Mouse (Mus musculus) limb, embryonic 15.5 days (tissue): ENCODE measurements around the gene Vamp4. TPM values are rescaled to one million over a fixed set of nuclear protein-coding genes. Genes with fewer than 3 reads are reported as not detected.
"Not testable (repeated sequence)": the region's sequence is repeated elsewhere in the genome, so short reads cannot be mapped to it uniquely, and the experiment has no call there.

ENCODE experiments used
- ATAC-seq: fragments of 200-750 bp; cut with Nextera tagmentation; 2 replicates; pipeline ENCODE4 v1.8.0; 2017; ENCODE audit warnings: low read depth, moderate TSS enrichment; ENCODE audit not compliant: insufficient number of reproducible peaks, low FRiP score, low TSS enrichment
- H3K27ac ChIP-seq: fragments of 300-500 bp; sonication (generic); 2 replicates; pipeline ENCODE4 v1.5.1; 2015; ENCODE audit warnings: moderate library complexity, mild to moderate bottlenecking, inconsistent platforms
- H3K27me3 ChIP-seq: fragments of 300-500 bp; sonication (generic); 2 replicates; pipeline ENCODE4 v1.6.1; 2015; ENCODE audit warnings: inconsistent platforms
- H3K36me3 ChIP-seq: fragments of 300-500 bp; sonication (generic); 2 replicates; pipeline ENCODE4 v1.6.1; 2015; ENCODE audit warnings: inconsistent platforms
- H3K4me1 ChIP-seq: fragments of 300-500 bp; sonication (generic); 2 replicates; pipeline ENCODE4 v1.6.1; 2015; ENCODE audit warnings: inconsistent platforms
- H3K4me2 ChIP-seq: fragments of 300-500 bp; sonication (generic); 2 replicates; pipeline ENCODE4 v1.6.1; 2015; ENCODE audit warnings: mild to moderate bottlenecking, inconsistent platforms
- H3K4me3 ChIP-seq: fragments of 300-500 bp; sonication (generic); 2 replicates; pipeline ENCODE4 v1.5.1; 2015; ENCODE audit warnings: mild to moderate bottlenecking, inconsistent platforms
- H3K9ac ChIP-seq: fragments of 300-500 bp; sonication (generic); 2 replicates; pipeline ENCODE4 v1.6.1; 2015; ENCODE audit warnings: inconsistent platforms
- H3K9me3 ChIP-seq: fragments of 300-500 bp; sonication (generic); 2 replicates; pipeline ENCODE4 v1.6.1; 2016; ENCODE audit warnings: inconsistent platforms
- WGBS: fragments of 180-500 bp; shearing (Covaris S2); methylation state at CpG from one replicate; pipeline ENCODE4 v1.1.7; 2015; 5-methylcytosine and 5-hydroxymethylcytosine counted together
- polyA plus RNA-seq: library from polyadenylated mRNA; unstranded; fragments of >200 nt; fragmentation: Nextera tagmentation; extraction: Ambion mirVana; gene quantifications from 2 replicates; pipeline ENCODE4 v1.2.1, GENCODE M21; 2015

Gene Vamp4
- polyA plus RNA-seq, 1 experiment from 2014 or later, result 84.5 TPM

DNA sequence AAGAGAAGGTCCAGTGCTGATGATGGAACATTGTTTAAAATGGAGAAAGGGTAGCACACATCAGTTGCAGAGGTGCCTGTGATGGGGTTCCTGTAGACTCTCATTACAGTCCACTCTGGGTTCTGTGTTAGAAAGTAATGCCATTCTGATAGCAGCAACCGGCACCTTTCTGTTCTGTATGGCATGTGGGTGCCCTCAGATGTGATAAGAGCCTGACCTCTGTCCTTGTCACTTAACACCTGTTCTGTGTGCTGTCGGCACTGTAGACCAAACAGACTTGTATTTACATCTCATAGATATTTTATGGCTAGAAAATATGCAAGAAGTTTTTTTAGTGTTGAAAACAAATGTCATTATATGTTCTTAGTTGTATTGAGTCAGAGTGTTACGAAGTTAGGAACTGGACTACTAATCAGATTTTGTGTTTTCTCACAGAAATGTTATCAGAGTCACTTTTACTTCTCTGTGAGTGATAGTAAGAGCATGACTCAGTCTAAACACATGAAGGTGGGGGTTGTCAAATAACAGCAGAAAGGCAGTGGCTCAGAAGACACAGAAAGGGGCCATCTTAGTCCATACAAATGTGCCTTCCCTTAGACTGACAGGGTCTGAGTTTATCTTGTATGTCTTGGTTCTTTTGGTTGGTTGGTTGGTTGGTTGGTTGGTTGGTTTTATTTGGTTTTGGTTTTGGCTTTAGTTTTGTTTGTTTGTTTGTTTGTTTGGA, 27.2 kb downstream of the Vamp4 start:
- ATAC-seq, result no peak
- Histone ChIP-seq H3K27ac (no peak overlapping the region), H3K9ac (no peak overlapping the region), H3K27me3 (no peaks in the 10 kb centered on the region), H3K4me1 (no peaks in the 10 kb centered on the region), H3K4me3 (no peak overlapping the region), H3K9me3 (no peaks in the 10 kb centered on the region), H3K4me2 (no peak overlapping the region), H3K36me3 (peaks cover 38% of the 10 kb centered on the region)
- 80% methylated on average over 3 of the region's 3 CpGs for WGBS

- H3K27ac ChIP-seq, result no peak overlapping the region
- H3K9ac ChIP-seq, result no peak overlapping the region
- 88% methylated on average over 5 of the region's 5 CpGs for WGBS
- H3K4me3 ChIP-seq, result no peak overlapping the region
- no peaks in the 10 kb centered on the region for H3K27me3 ChIP-seq
- no peak for ATAC-seq
- H3K4me1 ChIP-seq, result no peaks in the 10 kb centered on the region
- no peaks in the 10 kb centered on the region for H3K9me3 ChIP-seq
- H3K36me3 ChIP-seq, result peaks cover 31% of the 10 kb centered on the region
- H3K4me2 ChIP-seq, result no peak overlapping the region
Measured at GRCm38 (mm10) chr1:162599617-162600016, 29.3 kb downstream of the Vamp4 start.

- H3K27me3 ChIP-seq, result no peaks in the 10 kb centered on the region
- no peaks in the 10 kb centered on the region for H3K9me3 ChIP-seq
- no peak overlapping the region for H3K4me3 ChIP-seq
- H3K4me2 ChIP-seq, result no peak overlapping the region
- H3K27ac ChIP-seq, result no peak overlapping the region
- 74% methylated on average over 4 of the region's 4 CpGs for WGBS
- H3K36me3 ChIP-seq, result peaks cover 31% of the 10 kb centered on the region
- no peaks in the 10 kb centered on the region for H3K4me1 ChIP-seq
- no peak overlapping the region for H3K9ac ChIP-seq
- ATAC-seq, result no peak
Measured at GRCm38 (mm10) chr1:162601288-162601687, 31.0 kb downstream of the Vamp4 start.

- Histone ChIP-seq H3K36me3 (no peaks in the 10 kb centered on the region), H3K4me1 (peaks cover 5% of the 10 kb centered on the region; the same call in 1 of the 2 replicates), H3K27me3 (no peaks in the 10 kb centered on the region), H3K9me3 (no peaks in the 10 kb centered on the region), H3K9ac (no peak overlapping the region), H3K27ac (no peak overlapping the region), H3K4me2 (no peak overlapping the region), H3K4me3 (no peak overlapping the region)
- ATAC-seq, result no peak
- 9% methylated on average over 1 of the region's 1 CpGs for WGBS
Measured at GRCm38 (mm10) chr1:162608127-162608526, 37.8 kb downstream of the Vamp4 start.

DNA sequence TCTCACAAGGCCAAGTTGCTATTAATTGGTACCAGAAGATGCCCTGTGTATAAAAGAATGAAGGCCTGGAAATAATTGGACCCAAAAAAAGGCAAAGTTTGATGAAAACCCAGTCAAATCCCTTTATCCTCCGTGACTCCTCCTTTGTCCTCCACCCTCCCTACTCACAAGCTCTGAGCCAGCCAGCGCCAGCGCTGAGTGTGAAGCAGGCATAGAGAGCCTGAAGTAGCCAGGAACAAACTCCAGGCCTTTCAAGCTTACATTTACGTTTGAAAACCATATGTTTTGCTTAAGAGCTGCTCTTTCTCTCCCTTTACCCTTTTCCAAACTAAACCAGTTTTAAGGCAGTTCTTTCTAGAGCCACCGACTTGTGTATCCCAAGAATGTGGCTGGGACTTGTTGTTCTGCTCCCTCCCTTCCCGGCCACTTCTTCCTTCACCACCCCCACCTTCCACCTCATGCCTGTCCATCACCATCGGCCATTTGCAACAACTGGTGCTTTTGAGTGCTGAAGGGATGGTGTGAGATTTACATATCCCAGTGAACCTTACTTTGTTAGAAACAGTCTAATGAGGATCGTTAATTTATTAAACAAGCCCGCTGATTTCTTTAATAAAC, 39.4 kb downstream of the Vamp4 start:
- H3K4me2 ChIP-seq, result no peak overlapping the region
- H3K9me3 ChIP-seq, result no peaks in the 10 kb centered on the region
- H3K4me1 ChIP-seq, result peaks cover 5% of the 10 kb centered on the region; the same call in 1 of the 2 replicates
- H3K27me3 ChIP-seq, result no peaks in the 10 kb centered on the region
- H3K36me3 ChIP-seq, result no peaks in the 10 kb centered on the region
- H3K4me3 ChIP-seq, result no peak overlapping the region
- H3K27ac ChIP-seq, result no peak overlapping the region
- 36% methylated on average over 9 of the region's 9 CpGs for WGBS
- no peak for ATAC-seq
- H3K9ac ChIP-seq, result no peak overlapping the region

- no peak overlapping the region for H3K9ac ChIP-seq
- no peaks in the 10 kb centered on the region for H3K9me3 ChIP-seq
- WGBS, result 81% methylated on average over 4 of the region's 4 CpGs
- H3K4me1 ChIP-seq, result peaks cover 5% of the 10 kb centered on the region; the same call in 1 of the 2 replicates
- H3K4me3 ChIP-seq, result no peak overlapping the region
- no peaks in the 10 kb centered on the region for H3K27me3 ChIP-seq
- no peaks in the 10 kb centered on the region for H3K36me3 ChIP-seq
- H3K4me2 ChIP-seq, result no peak overlapping the region
- ATAC-seq, result no peak
- no peak overlapping the region for H3K27ac ChIP-seq
Measured at GRCm38 (mm10) chr1:162611191-162611590, 40.9 kb downstream of the Vamp4 start.

DNA sequence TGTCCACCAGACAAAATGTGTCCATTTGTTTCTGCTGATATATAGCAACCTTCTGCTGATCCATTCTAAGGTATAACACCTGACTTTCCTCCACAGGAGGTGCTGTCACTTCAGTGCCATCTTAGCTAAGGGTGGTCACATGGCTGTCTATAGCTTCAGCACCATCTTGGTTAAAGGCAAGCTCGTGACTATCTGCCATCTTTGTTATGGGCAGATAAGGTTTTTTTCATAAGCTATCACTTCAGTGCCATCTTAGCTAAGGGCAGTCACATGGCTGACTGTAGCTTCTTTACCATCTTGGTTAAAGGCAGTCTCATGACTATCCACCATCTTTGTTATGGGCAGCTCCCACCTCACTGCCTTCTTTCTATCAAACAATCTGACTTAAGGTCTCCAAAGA, 45.2 kb downstream of the Vamp4 start:
- Histone ChIP-seq H3K36me3 (no peaks in the 10 kb centered on the region), H3K4me1 (no peaks in the 10 kb centered on the region), H3K4me3 (no peak overlapping the region), H3K27me3 (no peaks in the 10 kb centered on the region), H3K9ac (no peak overlapping the region), H3K9me3 (no peaks in the 10 kb centered on the region), H3K4me2 (no peak overlapping the region), H3K27ac (no peak overlapping the region)
- 79% methylated on average over 1 of the region's 1 CpGs for WGBS
- no peak for ATAC-seq

DNA sequence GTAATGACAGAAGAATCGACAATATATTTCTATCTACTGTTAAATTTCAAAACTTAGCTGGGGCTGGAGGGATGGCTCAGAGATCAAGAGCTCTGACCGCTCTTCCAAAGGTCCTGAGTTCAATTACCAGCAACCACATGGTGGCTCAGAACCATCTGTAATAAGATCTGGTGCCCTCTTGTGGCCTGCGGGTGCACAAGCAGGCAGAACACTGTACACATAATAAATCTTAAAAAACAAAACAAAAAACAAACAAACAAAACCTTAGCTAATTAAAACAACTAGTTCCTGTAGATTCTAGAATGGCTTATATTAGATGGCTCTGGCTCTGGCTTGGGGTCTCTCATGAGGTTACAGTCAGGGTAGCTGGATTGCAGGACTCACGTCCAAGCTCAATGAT, 50.2 kb downstream of the Vamp4 start:
- no peaks in the 10 kb centered on the region for H3K4me1 ChIP-seq
- WGBS, result 64% methylated on average over 4 of the region's 4 CpGs

GRCm38 (mm10) chr1:162623895-162624294, 53.6 kb downstream of the Vamp4 start:
- H3K36me3 ChIP-seq, result no peaks in the 10 kb centered on the region
- H3K9me3 ChIP-seq, result no peaks in the 10 kb centered on the region
- H3K27ac ChIP-seq, result no peak overlapping the region
- H3K4me3 ChIP-seq, result no peak overlapping the region
- ATAC-seq, result no peak
- H3K4me2 ChIP-seq, result no peak overlapping the region
- 32% methylated on average over 4 of the region's 4 CpGs for WGBS
- no peaks in the 10 kb centered on the region for H3K4me1 ChIP-seq
- no peaks in the 10 kb centered on the region for H3K27me3 ChIP-seq
- no peak overlapping the region for H3K9ac ChIP-seq

More for the DNA sequence above, 50.2 kb downstream of the Vamp4 start:
- Histone ChIP-seq H3K9ac (no peak overlapping the region), H3K4me2 (no peak overlapping the region), H3K4me3 (no peak overlapping the region), H3K27ac (no peak overlapping the region), H3K27me3 (no peaks in the 10 kb centered on the region), H3K9me3 (no peaks in the 10 kb centered on the region), H3K36me3 (no peaks in the 10 kb centered on the region)
- ATAC-seq, result no peak

DNA sequence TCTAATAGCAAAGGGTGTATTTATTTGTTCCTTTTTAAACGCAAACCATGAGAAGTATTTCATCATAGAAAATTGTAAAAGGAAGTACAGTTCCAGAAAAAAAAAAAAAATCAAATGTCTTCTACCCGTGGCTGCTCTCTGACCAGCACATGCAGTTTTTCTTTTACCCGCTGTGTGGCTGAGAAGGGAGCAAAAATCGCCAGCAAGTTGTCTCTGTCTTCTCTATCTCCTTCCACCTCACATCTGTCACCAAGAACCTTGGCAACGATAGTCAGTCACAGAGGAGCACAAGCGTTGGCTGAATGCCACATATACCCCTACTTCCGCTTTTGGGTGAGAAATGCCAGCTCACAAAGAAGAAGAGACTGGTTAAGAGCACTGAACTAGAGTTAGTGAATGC, 54.9 kb downstream of the Vamp4 start:
- H3K4me1 ChIP-seq, result no peaks in the 10 kb centered on the region
- no peak overlapping the region for H3K4me2 ChIP-seq
- WGBS, result 51% methylated on average over 7 of the region's 7 CpGs
- no peak overlapping the region for H3K9ac ChIP-seq
- ATAC-seq, result no peak
- no peak overlapping the region for H3K4me3 ChIP-seq
- no peaks in the 10 kb centered on the region for H3K27me3 ChIP-seq
- H3K36me3 ChIP-seq, result no peaks in the 10 kb centered on the region
- no peak overlapping the region for H3K27ac ChIP-seq
- no peaks in the 10 kb centered on the region for H3K9me3 ChIP-seq

DNA sequence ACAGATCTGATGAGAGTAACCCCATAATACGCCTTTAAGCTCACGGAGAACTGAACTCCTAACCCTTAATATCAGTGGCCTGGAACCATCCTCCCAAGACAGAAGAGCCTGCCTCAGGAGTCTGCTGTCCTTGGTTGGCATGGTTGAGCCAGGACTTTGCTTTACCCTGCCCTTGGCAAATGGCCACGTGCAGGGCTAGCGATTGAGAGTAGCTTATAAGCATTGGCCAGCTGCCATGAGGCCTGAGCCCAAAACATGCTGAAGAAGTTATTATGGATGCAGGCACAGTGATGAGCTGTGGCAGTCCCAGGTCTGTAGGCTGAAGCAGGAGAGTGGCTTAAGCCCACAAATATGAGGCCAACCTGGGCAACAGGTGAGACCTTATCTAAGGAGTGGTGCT, 57.5 kb downstream of the Vamp4 start:
- H3K4me3 ChIP-seq, H3K9ac ChIP-seq, H3K9me3 ChIP-seq, H3K27me3 ChIP-seq, H3K36me3 ChIP-seq, H3K4me1 ChIP-seq, H3K4me2 ChIP-seq, H3K27ac ChIP-seq, ATAC-seq: not testable (repeated sequence)
- 77% methylated on average over 4 of the region's 4 CpGs for WGBS

DNA sequence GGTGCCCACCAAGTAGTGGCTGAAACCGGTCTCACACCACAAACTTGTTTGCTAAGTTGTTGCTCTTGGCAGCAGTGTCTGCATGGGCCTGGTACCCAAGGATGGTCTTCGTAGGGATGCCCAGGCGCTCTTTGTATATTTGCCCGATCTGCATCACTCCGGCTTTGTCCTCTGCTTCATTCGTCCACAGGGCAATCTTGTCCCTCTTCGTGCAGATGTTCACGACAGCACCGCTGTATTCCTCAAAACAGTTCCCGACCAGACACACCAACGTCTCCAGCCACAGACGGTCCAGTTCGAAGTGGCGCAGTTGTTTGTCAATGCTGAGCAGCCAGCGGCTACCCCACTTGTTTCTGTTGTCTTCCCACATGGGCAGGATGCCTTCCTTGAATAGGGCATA, 58.0 kb downstream of the Vamp4 start:
- WGBS, result 93% methylated on average over 15 of the region's 15 CpGs
- not testable (repeated sequence) for H3K4me2 ChIP-seq, H3K4me3 ChIP-seq, H3K27me3 ChIP-seq, H3K9ac ChIP-seq, H3K36me3 ChIP-seq, ATAC-seq, H3K9me3 ChIP-seq, H3K27ac ChIP-seq, H3K4me1 ChIP-seq
